Mouse (Mus musculus) spleen, adult 12 weeks (tissue): ENCODE measurements around the gene Ptprn.
"Not testable (repeated sequence)": the region's sequence is repeated elsewhere in the genome, so short reads cannot be mapped to it uniquely, and the experiment has no call there.

Experiments
- DNase-seq: peaks from one replicate; pipeline ENCODE4 v3.0.0; 2022; ENCODE audit warnings: low spot score

Ptprn gene

DNA sequence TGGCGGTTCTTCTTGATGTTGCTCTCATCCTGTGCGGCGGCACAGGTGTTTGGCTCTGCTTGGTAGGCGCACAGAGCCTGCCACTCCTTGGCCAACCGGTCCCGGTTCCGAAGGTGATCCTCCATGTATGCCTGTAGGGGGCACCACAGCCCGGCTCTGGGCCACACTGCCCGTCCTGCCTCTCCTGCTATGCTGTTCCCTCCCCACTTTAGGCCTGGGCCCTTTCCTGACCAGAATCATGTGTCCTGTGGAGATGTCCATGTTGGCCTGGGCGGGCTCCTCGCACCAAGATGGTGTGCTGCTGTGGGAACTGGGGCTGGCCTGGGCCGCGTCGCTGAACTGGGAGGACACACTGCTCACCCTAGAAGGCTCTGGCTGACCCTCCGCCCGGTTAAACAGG lies 11.3 kb downstream of the Ptprn start:
- no peak for DNase-seq

DNA sequence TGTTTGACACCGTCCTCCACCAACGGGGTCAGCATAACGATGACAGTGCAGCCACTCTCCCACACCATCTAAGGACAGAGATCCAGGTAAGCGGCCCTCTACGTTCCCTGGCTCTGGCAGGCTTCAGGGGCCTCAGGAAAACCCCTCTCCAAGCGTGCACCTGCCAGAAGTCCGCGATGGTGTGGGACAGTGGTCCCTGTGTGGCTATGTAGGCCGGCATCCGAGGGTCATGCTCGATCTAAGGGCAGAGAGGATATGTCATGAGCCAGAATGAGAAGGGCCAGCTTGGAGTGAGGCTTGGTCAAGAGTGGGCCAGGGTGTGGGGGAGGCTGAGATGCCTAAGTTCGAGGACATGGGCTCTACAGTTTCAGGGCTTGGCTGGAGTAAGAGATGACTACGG lies 12.0 kb downstream of the Ptprn start:
- DNase-seq: no peak

DNA sequence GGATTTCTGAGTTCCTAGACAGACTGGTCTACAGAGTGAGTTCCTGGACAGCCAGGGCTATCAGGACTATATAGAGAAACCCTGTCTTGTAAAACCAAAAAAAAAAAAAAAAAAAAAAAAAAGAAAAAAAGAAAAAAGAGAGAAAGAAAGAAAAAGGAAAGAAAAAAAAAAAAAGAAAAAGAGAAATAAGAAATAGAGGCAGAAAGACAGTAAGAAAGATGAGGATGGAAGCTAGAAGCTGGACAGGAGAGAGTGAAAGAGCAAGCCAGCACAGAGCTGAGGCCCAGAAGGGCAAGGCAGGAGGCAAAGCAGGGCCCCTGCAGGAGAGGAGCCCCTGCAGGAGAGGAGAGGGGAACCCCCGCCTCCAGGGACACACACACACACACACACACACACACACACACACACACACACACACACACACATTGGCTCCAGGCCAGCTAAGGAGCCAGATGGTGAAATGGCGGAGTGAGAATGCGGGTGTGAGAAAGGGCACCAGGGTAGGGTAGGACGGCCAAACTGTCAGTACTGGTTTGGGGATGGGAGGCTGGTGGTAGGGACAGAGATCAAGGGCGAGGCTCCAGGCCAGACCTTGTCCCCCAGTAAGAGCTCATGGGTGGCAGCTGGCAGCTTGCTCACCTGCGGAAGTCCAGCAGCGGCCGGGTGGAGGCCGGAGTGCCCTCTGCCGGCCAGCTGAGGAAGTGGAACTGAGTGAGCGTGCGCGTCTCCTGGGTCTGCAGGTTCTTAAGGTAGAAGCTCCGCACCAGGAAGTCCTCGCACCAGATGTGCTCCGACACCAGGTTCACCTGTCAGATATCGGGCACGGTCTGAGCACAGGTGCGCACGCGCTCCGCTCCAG lies 13.0 kb downstream of the Ptprn start:
- peak; percentile 82 for DNase-seq

DNA sequence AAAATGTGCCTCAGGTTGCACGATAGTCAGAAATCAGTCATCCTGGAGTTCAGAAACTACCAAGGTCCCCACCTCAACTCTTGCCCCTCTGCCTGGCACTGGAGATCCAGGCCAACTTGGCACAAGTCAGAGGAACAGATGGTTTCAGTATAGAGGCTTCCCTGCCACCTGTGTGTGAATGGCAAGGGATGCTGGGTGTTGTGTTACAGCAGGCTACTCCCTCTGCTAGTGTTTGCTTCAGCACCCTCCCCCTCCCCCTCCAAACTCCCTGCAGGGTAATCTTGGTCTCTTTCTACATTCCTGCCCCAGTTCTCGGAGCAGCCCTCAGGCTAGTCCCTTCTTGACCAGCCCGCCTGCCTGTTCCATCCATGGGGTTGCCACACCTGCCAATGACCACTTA lies 13.8 kb downstream of the Ptprn start:
- DNase-seq: no peak

DNA sequence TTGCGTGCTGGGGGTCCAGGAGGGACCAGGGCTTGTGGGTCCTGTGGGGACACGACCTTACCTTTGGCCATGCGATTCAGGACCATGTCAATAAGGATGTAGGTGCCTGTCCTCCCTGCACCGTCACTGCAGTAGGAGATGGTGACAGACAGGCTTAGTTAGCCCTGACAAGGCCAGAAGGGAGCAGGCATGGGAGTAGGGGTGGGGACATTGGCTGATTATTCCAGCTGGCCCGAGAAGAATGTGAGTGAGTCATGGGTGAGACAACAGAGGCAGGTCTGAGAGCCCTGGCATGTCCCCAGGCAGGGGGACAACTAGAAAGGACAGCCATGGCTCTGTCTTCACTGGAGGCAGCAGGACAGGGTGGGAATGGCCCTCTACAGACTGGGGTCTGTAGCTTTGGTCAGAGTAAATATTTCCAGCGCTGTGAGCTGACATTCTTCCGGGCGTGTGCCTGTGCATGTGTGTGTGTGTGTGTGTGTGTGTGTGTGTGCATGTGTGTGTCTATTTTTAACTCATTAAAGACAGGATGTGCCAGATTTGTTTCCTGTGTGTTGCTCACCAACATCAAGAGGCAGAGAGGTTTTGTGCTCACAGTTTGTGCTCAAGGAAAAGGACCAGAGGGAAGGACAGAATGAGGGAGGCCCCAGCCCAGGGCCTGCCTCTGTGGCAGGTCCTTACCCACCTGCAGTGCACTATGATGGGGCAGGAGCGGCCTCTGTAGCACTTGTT lies 16.1 kb downstream of the Ptprn start:
- no peak for DNase-seq

DNA sequence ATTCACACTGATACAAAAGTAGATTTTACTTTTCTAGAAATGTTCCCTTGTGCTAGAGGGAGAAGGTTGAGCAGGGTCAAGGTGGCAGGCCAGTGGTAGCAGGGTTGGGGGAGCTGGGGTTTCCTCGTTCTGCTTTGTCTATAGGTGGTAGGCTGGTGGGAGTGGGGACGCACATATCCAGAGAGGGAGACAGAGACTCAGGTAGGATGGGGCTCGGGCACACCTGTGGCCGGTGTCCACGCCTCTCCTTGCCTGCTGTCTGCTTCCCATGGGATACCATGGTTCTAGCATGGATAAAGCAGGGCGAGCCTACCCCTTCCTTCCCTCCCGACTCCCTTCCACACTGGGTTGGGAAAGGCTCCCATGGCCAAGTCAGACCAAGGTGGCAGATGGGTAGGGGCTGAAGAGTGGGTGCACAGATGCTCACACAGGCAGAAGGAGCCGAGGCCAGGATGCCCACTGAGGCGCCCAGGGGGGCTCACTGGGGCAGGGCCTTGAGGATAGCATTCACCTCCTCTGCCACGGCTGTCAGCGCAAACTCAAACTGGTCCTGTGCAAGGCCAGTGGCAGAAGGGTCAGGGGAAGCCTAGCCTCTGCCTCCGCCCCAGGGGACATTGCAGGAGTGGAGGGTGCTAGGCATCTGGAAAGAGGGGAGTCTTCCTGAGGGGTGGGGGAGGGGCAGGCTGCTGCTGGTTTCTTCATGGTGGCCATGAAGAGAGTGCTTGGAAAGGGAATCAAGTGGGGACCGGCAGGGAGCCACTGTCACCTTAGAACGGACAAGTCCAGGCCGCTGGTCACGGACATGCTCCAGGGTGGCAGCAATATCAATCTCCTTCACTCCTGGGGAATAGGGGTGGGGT lies 17.0 kb downstream of the Ptprn start:
- DNase-seq: no peak

DNA sequence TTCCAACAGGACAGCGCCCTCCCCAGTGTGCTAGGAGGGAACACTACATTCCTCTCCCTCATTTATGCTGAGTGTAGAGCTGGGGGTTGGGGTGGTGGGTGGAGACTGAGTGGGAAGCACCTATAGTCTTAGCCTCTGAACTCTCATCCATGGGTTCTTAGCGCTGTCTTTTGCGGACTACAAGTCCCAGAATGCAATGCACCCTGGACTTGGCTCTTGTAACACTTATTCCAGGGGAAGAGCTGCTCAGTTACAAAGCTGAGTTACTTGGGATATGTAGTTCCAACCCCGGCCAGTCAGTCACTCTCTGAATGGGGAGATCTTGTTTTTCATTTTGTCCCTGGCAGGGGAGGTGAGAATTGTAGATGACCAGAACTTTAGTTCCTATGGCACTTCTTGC lies 19.5 kb downstream of the Ptprn start:
- no peak for DNase-seq

DNA sequence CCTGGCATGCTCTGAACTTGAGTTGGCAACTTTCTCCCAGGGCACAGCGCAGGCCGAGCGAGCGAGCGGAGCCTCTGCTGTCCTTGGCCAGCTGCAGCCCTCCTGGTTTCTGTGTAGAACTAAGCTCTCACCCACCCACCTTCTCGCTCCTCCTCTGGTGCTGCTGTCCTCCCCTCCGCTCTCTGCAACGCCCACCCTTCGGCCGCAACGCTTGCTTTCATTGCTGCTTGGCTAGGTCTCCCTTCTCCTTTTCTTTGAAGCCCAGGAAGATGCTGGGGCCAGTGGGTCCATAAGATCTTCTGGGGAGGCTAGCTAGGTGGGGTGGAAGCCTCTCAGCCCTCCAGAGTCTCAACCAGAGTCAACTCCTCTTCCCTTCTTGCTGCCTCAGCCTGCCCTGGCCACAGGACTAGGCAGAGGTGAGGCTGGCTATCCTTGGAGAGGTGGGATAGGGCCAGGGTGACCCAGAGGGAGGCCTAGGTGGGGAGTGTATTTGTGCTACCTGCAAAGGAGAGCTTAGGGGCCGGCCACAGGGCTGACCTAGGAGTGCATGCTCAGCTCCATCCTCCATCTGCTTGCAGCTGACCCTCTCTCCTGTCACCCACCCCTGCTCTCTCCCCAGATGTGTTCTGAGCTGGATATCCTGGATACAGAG lies 20.0 kb downstream of the Ptprn start:
- DNase-seq: no peak

DNA sequence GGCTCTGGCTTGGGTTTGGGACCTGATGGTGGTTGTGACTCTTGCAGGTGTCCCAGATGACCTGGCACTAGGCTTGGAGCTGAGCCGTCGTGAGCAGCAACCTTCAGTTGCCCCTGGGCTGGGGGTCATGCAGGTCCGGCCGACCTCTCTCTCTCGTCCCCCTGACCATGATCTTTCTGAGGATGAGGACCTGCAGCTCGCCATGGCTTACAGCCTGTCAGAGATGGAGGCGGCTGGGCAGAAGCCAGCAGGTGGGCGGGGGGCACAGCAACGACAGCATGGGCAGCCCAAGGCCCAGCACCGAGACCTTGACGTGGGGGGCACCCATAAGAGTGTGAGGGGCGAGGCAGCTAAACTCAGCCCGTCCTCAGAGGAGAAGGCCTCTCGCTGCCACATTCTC lies 20.9 kb downstream of the Ptprn start:
- DNase-seq: no peak

DNA sequence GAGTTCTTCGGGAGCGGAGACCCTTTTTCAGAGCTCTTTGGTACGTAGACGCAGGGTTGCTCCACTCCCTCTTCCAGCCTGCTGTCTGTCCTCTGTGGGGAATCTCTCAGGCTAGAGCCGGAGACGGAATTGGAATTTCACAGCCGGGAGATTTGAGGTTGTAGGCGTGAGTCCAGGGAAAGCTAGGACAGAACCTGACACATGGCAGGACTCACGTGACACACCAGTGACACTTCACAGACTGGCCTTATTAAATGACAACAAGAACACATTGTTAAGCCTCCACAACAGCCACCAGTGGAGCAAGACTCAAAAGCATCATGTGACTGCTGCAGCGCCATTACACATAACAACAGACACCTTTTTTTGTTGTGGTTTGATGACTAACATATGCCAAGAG lies 24.7 kb downstream of the Ptprn start:
- no peak for DNase-seq

DNA sequence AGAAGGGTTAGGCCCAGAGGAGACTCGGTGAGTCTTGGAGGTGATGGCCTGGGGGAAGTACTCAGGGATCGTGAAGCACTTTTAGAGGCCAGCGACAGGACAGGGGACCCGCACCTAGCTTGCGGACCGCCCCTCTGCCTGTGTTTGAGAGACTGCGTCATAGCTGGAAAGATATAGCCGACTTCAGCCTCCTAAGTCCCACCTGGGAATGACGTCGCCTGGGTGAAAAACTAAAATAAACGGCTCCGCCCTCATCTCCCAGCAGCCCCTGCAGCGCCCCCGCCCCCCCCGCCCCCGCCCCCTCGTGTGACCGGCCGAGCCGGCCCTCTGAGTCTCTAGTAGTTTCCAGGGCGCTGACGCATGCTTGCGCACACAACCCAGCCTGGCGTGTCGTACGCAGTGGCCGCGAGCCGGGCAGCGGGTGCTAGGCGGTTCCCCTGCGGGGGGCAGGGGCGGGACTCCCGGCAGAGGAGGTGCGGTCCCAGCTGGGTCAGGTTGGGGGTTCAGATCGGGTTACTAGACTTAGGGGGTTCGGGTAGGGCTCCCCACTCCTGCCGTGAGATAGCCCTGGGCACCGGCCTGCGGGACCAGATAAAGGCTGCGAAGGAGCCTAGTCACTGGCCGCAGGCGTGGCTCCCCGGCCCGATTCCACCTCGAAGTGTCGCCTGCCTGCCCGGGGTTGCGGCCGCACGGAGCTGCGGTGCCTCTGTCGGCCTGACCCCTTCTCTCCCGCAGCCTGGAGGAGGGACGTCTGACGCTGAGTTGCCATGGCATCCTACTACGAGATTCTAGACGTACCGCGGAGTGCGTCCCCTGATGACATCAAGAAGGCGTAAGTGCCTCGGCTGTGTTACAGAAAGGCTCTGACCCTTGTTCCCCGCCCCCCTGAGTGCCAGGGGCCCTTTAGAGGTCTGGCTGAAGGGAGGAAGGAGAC lies 27.9 kb downstream of the Ptprn start, which contains the start of gene Dnajb2:
Dnajb2 (plus strand) TSS at position 290 of the 934 bp plus-strand sequence.
- peak; percentile 89 for DNase-seq

DNA sequence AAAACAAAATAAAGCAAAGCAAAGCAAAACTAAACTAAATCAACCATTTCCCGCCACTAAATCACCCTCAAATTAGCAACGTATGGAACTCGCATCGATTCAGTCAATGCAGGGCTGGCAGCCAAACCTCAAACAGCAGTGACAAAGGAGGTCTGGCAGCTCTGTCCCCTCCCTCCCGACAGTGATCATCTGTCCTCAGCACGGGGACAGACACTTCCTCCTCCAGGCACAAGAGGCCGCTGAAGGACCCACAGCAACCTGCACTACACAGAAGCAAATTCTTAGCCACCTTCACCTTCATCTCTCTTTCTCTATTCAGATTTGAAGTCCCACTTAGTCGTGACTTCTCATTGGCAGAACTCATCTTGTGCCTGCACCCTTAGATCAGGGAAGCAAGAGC lies 29.7 kb downstream of the Ptprn start:
- peak; percentile 55 for DNase-seq

DNA sequence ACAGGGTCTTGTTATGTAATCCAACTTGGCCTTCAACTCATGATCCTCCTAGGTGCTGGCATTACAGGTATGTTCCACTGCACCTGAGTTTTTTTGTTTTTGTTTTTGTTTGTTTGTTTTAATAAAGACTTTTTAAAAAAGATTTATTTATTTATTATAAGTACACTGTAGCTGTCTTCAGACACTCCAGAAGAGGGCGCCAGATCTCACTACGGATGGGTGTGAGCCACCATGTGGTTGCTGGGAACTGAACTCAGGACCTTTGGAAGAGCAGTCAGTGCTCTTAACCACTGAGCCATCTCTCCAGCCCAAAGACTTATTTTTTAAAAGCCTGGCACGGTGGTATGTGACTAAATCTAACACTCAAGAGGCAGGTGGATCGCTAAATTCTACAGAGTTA lies 31.8 kb downstream of the Ptprn start:
- DNase-seq: not testable (repeated sequence)

DNA sequence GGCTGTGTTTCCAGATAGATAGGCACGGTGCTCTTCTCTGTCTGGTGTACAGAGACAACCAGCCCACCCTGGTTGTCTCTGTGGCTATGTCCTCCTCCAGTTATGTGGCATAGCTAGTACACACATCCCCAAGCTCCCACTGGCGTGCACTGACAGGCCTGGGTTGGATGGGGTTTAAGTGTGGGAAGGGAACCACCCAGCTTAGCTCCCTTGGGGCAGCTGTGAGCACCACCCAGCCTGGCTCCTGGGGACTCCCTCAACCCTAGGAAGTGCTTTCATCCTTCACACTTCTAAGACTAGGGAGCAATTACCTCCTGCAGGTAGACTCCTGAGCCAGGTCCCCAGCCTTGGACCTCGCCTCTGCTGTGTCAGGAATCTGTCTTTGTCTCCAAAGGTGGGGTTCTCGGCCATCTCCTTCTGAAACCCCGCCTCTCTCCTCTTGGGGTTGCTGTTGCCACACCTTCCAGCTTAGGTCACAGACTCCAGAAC lies 32.6 kb downstream of the Ptprn start, which contains the start of gene A630095N17Rik:
A630095N17Rik (minus strand) TSS at position 439 of the 489 bp plus-strand sequence.
- DNase-seq: no peak

DNA sequence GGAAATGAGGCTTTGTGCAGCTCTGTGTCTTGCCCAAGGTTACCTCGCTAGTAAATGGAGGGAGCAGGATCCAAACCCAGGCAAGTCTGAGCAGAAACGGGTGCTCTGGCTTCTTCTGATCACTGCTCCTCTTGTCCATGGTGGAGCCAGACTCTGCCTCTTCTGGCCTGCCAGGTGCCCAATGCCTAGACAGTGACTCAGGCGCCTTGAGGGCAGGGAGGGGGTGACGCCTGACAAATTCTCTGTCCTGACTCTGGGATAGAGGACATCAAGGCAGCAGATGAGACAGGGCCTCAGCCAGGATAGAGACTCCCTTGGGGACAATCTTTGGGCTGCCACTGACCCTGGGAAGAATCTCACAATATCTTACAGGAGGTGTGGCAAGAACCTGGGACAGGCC lies 33.1 kb downstream of the Ptprn start:
- no peak for DNase-seq

DNA sequence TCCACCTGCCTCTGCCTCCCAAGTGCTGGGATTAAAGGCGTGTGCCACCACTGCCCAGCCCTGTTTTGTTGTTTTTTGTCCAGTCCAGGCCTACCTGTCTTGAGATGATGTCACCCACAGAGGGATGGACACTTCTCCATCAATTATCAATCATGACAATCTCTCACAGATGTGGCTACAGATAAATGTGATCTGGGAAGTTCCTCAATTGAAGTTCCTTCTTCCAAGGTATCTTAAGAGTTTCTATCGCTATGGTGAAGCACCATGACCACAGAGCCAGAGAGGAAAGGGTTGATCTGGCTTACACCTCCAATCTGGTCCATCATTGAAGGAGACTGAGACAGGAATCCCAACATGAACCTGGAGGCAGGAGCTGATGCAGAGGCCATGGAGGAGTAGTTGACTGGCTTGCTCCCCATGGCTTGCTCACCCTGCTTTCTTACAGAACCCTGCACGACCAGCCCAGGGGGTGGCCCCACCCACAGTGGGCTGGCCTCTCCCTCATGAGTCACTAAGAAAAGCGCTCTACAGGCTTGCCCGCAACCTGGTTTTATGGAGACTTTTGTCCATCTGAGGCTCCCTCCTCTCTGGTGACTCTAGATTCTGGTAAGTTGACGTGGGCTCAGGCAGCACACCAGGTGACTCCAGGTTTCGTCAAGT lies 33.8 kb downstream of the Ptprn start:
- no peak for DNase-seq

DNA sequence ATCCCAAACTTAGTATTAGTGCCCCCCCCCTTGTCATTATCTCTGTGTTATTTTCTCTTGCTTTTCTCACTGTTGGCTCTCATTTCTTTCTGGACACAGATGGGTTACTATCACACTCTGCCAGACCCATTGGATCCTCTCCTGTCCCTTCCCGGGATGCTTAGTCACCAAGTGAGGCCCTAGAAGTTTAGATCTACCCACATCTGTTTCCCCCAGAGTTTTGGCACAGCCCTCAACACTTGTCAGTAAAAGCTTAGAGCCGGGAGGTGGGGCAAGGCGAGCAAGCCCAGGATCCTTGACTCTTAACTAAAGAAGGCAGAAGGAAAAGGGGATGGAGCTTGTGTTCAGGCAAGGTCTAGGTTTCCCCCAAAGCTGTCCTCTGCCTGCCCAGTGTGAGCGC lies 35.1 kb downstream of the Ptprn start:
- DNase-seq: peak; percentile 36

DNA sequence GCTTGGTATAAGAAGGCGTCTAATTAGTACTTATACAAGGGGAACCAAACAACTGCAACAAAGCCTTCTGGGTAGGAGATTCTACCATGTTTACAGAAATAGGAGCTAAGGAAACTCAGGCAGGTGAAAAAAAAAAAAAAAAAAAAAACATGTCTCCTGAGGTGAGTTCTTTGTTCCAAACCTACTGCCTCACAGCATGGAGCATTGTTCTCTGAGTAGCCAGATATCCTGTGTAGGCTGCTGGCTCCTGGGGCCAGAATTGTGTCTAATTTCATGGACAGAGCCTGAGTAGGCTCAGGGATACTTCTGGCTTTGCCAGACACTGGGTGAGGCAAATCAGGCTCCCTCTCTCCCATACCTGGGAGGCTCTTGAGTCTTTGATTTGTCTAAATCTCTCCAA lies 36.6 kb downstream of the Ptprn start:
- no peak for DNase-seq

DNA sequence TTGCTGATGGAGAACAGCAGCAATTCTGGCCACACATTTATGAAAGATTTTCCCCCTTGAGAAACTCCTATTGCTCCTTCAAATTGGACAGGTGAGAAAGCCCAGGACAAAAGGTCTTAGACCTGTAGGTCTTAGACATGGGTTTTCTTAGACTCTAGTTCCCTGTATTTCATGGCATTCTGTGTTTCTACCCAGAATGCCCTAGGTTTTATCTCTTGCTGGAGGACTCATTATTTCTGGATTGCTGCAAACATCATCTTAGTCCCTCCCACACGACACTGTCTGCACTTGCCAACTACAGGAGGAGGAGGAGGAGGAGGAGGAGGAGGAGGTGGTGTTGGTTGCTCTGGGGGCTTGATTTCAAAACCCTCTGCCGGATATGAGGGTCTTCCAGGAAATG lies 38.2 kb downstream of the Ptprn start:
- DNase-seq: no peak

DNA sequence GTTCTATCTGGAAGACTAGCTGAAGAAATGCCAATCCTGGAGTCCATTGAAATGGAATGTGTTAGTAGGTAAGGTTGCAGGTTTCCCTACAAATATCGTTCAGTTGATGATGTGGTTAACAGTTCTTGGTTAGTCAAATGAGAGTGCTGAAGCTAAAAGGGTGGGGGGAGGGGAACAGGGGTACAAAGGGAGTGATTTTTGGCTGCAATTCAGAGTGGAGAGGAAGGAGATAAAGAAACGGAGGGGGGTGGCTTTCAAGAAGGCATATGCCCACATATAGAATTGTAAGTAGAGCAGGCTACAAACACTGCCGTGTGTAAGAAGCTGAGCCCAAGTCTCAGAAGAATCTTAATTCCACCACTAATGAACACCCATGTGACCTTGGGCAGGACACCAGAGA lies 38.8 kb downstream of the Ptprn start:
- DNase-seq: no peak
